Mouse (Mus musculus) stomach, postnatal 0 days (tissue): ENCODE measurements at regions not wholly inside any gene's neighbourhood (a gene's known extent, or its start where the extent isn't known, plus 50 kb on each side); places are given as distances from the start of the nearest gene placed in this dataset.
A peak's percentile ranks its signal among the peaks of the same experiment; 100 is the strongest.
"Not testable (repeated sequence)": the region's sequence is repeated elsewhere in the genome, so short reads cannot be mapped to it uniquely, and the experiment has no call there.

ENCODE experiments used
- ATAC-seq: fragments of 200-750 bp; cut with Nextera tagmentation; 2 replicates; pipeline ENCODE4 v1.8.0; 2017; ENCODE audit not compliant: low FRiP score, low TSS enrichment
- DNase-seq: peaks from one replicate; pipeline ENCODE4 v3.0.0-alpha.2; 2016; ENCODE audit warnings: low spot score
- H3K27ac ChIP-seq: fragments of 300-500 bp; sonication (generic); replicated peaks from 2 replicates; pipeline ENCODE4 v1.5.1; 2014; ENCODE audit warnings: mild to moderate bottlenecking, control low read depth
- H3K27me3 ChIP-seq: fragments of 300-500 bp; sonication (generic); 2 replicates; pipeline ENCODE4 v1.6.1; 2014; ENCODE audit warnings: low read length; ENCODE audit not compliant: control insufficient read depth, insufficient read depth
- H3K36me3 ChIP-seq: fragments of 300-500 bp; sonication (generic); 2 replicates; pipeline ENCODE4 v1.6.1; 2014; ENCODE audit warnings: low read length, mixed read lengths; ENCODE audit not compliant: control insufficient read depth, insufficient read depth
- H3K4me1 ChIP-seq: fragments of 300-500 bp; sonication (generic); replicated peaks from 2 replicates; pipeline ENCODE4 v1.6.1; 2014; ENCODE audit warnings: antibody characterized with exemption; ENCODE audit not compliant: control insufficient read depth, insufficient read depth
- H3K4me2 ChIP-seq: fragments of 300-500 bp; sonication (generic); replicated peaks from 2 replicates; pipeline ENCODE4 v1.6.1; 2014; ENCODE audit warnings: low read depth, mild to moderate bottlenecking, control low read depth, moderate library complexity
- H3K4me3 ChIP-seq: fragments of 300-500 bp; sonication (generic); 2 replicates; pipeline ENCODE4 v1.5.1; 2014; ENCODE audit warnings: low read depth, low read length, control low read depth
- H3K9ac ChIP-seq: fragments of 300-500 bp; sonication (generic); 2 replicates; pipeline ENCODE4 v1.6.1; 2014; ENCODE audit warnings: mild to moderate bottlenecking, low read length, control low read depth, mixed read lengths
- H3K9me3 ChIP-seq: fragments of 300-500 bp; sonication (generic); 2 replicates; pipeline ENCODE4 v1.6.1; 2016; ENCODE audit warnings: low read length; ENCODE audit not compliant: control insufficient read depth
- CTCF ChIP-seq: IDR thresholded peaks from 2 replicates; pipeline ENCODE4 v1.5.1; 2016; ENCODE audit warnings: antibody characterized with exemption, low read depth, mild to moderate bottlenecking, moderate library complexity
- EP300 ChIP-seq: optimal IDR thresholded peaks from 2 replicates; pipeline ENCODE3; 2016; ENCODE audit warnings: antibody characterized with exemption
- whole genome bisulfite sequencing: fragments of 180-500 bp; shearing (Covaris S2); extraction: QIAGEN DNeasy Blood & Tissue Kit; methylation state at CpG from one replicate; pipeline ENCODE4 v1.1.7; 2014; 5-methylcytosine and 5-hydroxymethylcytosine counted together

GRCm38 (mm10) chr1:113433701-113434100 is 1569.0 kb upstream of the Dsel start:
- H3K9me3 ChIP-seq, result no peaks in the 10 kb centered on the region
- 62% methylated on average over 1 of the region's 1 CpGs for WGBS
- TF ChIP-seq EP300 (no peak), CTCF (no peak)
- no peaks in the 10 kb centered on the region for H3K27me3 ChIP-seq
- no peaks in the 10 kb centered on the region for H3K4me1 ChIP-seq
- no peak overlapping the region for H3K4me3 ChIP-seq
- DNase-seq (no peak), ATAC-seq (no peak)
- H3K27ac ChIP-seq, result no peak overlapping the region
- no peaks in the 10 kb centered on the region for H3K36me3 ChIP-seq
- H3K9ac ChIP-seq, result no peak overlapping the region
- H3K4me2 ChIP-seq, result no peak overlapping the region

- Histone ChIP-seq H3K4me1 (no peaks in the 10 kb centered on the region), H3K9me3 (no peaks in the 10 kb centered on the region), H3K27ac (no peak overlapping the region), H3K27me3 (no peaks in the 10 kb centered on the region), H3K4me3 (no peak overlapping the region), H3K9ac (no peak overlapping the region), H3K4me2 (no peak overlapping the region), H3K36me3 (no peaks in the 10 kb centered on the region)
- DNase-seq, result no peak
- ATAC-seq, result no peak
- no peak for TF ChIP-seq CTCF
- TF ChIP-seq EP300, result no peak
Observed at GRCm38 (mm10) chr1:113431266-113431665, 1566.5 kb upstream of the Dsel start.

- no peak overlapping the region for H3K4me2 ChIP-seq
- H3K9me3 ChIP-seq, result no peaks in the 10 kb centered on the region
- no peaks in the 10 kb centered on the region for H3K27me3 ChIP-seq
- H3K9ac ChIP-seq, result no peak overlapping the region
- WGBS, result 54% methylated on average over 3 of the region's 3 CpGs
- no peak for TF ChIP-seq EP300
- 0 out of 2 replicates have a peak, but pooled peaks have one; percentile 6 for TF ChIP-seq CTCF
- no peak overlapping the region for H3K27ac ChIP-seq
- peak; percentile 57 for DNase-seq
- no peaks in the 10 kb centered on the region for H3K4me1 ChIP-seq
- ATAC-seq, result peak; percentile 95
- no peaks in the 10 kb centered on the region for H3K36me3 ChIP-seq
- H3K4me3 ChIP-seq, result no peak overlapping the region
Observed at GRCm38 (mm10) chr1:113412858-113413257, 1548.1 kb upstream of the Dsel start.

GRCm38 (mm10) chr1:113395267-113395824 is 1530.6 kb upstream of the Dsel start:
- DNase-seq (no peak), ATAC-seq (no peak)
- Histone ChIP-seq H3K27ac (no peak overlapping the region), H3K4me1 (no peaks in the 10 kb centered on the region), H3K4me2 (no peak overlapping the region), H3K9me3 (no peaks in the 10 kb centered on the region), H3K9ac (no peak overlapping the region), H3K4me3 (no peak overlapping the region), H3K36me3 (no peaks in the 10 kb centered on the region), H3K27me3 (no peaks in the 10 kb centered on the region)
- TF ChIP-seq CTCF, result no peak
- TF ChIP-seq EP300, result no peak
- 85% methylated on average over 6 of the region's 6 CpGs for WGBS

GRCm38 (mm10) chr1:113394326-113394725 is 1529.6 kb upstream of the Dsel start:
- H3K9ac ChIP-seq, H3K27me3 ChIP-seq, H3K9me3 ChIP-seq, ATAC-seq, H3K4me1 ChIP-seq, H3K4me2 ChIP-seq, DNase-seq, H3K36me3 ChIP-seq, H3K4me3 ChIP-seq, H3K27ac ChIP-seq: not testable (repeated sequence)
- 80% methylated on average over 3 of the region's 3 CpGs for WGBS

GRCm38 (mm10) chr1:113392962-113393361 is 1528.2 kb upstream of the Dsel start:
- no peaks in the 10 kb centered on the region for H3K36me3 ChIP-seq
- no peaks in the 10 kb centered on the region for H3K4me1 ChIP-seq
- H3K27me3 ChIP-seq, result no peaks in the 10 kb centered on the region
- no peak overlapping the region for H3K9ac ChIP-seq
- H3K4me2 ChIP-seq, result no peak overlapping the region
- H3K4me3 ChIP-seq, result no peak overlapping the region
- no peak for ATAC-seq
- no peak for DNase-seq
- no peak for TF ChIP-seq CTCF
- TF ChIP-seq EP300, result no peak
- H3K9me3 ChIP-seq, result no peaks in the 10 kb centered on the region
- no peak overlapping the region for H3K27ac ChIP-seq
